Comparison of ENCODE assay signal across 12 mouse cellular contexts in genomic region chr8:87864236-87864635, GRCm38 (mm10).
A peak's percentile ranks its signal among the peaks of the same experiment; 100 is the strongest.
DNase-seq lines count a peak whose midpoint lies in the region; ATAC-seq and TF ChIP-seq lines count a peak whose summit lies in the region.
"Had no signal": no experiment of that assay in that cellular context is flagged by ENCODE, and none has a peak within 500 bp of the region (broad histone marks: within the 10 kb centered on the region; RNA-seq: fewer than 3 reads in every experiment).

No protein-coding gene starts in this region.

- ATAC-seq in hindbrain, embryonic 16.5 days = no peak
- ATAC-seq in liver, embryonic 14.5 days (ENCODE audit: insufficient read depth) = no peak
- no peak for ATAC-seq in frontal cortex, adult (ENCODE audit: low TSS enrichment)

- H3K27me3 ChIP-seq in hindbrain, embryonic 10.5 days (ENCODE audit: insufficient read depth, poor library complexity, severe bottlenecking) = no peaks in the 10 kb centered on the region
- no peaks in the 10 kb centered on the region for H3K27me3 ChIP-seq in hindbrain, embryonic 16.5 days (replicated peaks; ENCODE audit: control insufficient read depth, insufficient read depth, low read length)
- H3K27me3 ChIP-seq in liver, embryonic 14.5 days (ENCODE audit: control insufficient read depth, insufficient read depth, low read length) = no peaks in the 10 kb centered on the region

- no peak overlapping the region for H3K27ac ChIP-seq in hindbrain, embryonic 10.5 days
- no peak overlapping the region for H3K27ac ChIP-seq in hindbrain, embryonic 16.5 days (ENCODE audit: low read depth, low read length)
- no peak overlapping the region for H3K27ac ChIP-seq in liver, embryonic 14.5 days
- H3K27ac ChIP-seq: layer of hippocampus, adult 2 months had no signal

- peak; percentile 18 for DNase-seq in hindbrain, embryonic 10.5 days (ENCODE audit: low spot score)
- DNase-seq in retina, embryonic 14.5 days (ENCODE audit: low spot score) = peak; percentile 38
- DNase-seq in retina, postnatal 1 day = no peak
- peak; percentile 77 for DNase-seq in R1 (ENCODE audit: low read depth, low spot score)
- peak in 1 of 3 experiments; percentile 0 for DNase-seq in liver, embryonic 14.5 days (ENCODE audit: low read depth in 3 of 3, low spot score in 3 of 3)
- DNase-seq in cerebellum, adult 11 months = no peak
- DNase-seq: cerebellum, adult 9-10 months; heart, postnatal 36 days; kidney, adult 11 months had no signal

- no peak overlapping the region for H3K9ac ChIP-seq in hindbrain, embryonic 16.5 days (ENCODE audit: low read depth, low read length)
- no peak overlapping the region for H3K9ac ChIP-seq in liver, embryonic 14.5 days (replicated peaks)

- 67% methylated on average over 8 of the region's 8 CpGs for WGBS in hindbrain, embryonic 10.5 days
- WGBS in hindbrain, embryonic 16.5 days = 74% methylated on average over 8 of the region's 8 CpGs
- WGBS in liver, embryonic 14.5 days (ENCODE audit: insufficient replicate concordance) = 37% methylated on average over 8 of the region's 8 CpGs

- H3K9me3 ChIP-seq in hindbrain, embryonic 10.5 days = no peaks in the 10 kb centered on the region
- H3K9me3 ChIP-seq in hindbrain, embryonic 16.5 days (ENCODE audit: control insufficient read depth, low read length) = no peaks in the 10 kb centered on the region
- H3K9me3 ChIP-seq in liver, embryonic 14.5 days (ENCODE audit: control insufficient read depth, low read length) = no peaks in the 10 kb centered on the region

- no peak overlapping the region for H3K4me3 ChIP-seq in hindbrain, embryonic 10.5 days
- H3K4me3 ChIP-seq in hindbrain, embryonic 16.5 days (ENCODE audit: low read length) = no peak overlapping the region
- H3K4me3 ChIP-seq in liver, embryonic 14.5 days (ENCODE audit: insufficient read depth in 1 of 2, low read depth in 2 of 2, low read length in 2 of 2) = no peak overlapping the region
- H3K4me3 ChIP-seq: layer of hippocampus, adult 2 months had no signal

- TF ChIP-seq CTCF in liver, embryonic 14.5 days (IDR thresholded peaks at IDR 0.05; ENCODE audit: low read depth) = peak; percentile 24; the same call in 1 of the 2 replicates

- no peak for TF ChIP-seq EP300 in liver, embryonic 14.5 days (IDR thresholded peaks at IDR 0.05; ENCODE audit: low read depth)

- peaks cover 87% of the 10 kb centered on the region for H3K4me1 ChIP-seq in hindbrain, embryonic 10.5 days (replicated peaks)
- H3K4me1 ChIP-seq in hindbrain, embryonic 16.5 days (ENCODE audit: control insufficient read depth, insufficient read depth, low read depth, low read length) = peaks cover 17% of the 10 kb centered on the region
- no peaks in the 10 kb centered on the region for H3K4me1 ChIP-seq in liver, embryonic 14.5 days (replicated peaks; ENCODE audit: control insufficient read depth in 2 of 2, insufficient read depth in 2 of 2, low read length in 1 of 2)

- H3K4me2 ChIP-seq in hindbrain, embryonic 16.5 days (ENCODE audit: low read length) = no peak overlapping the region
- no peak overlapping the region for H3K4me2 ChIP-seq in liver, embryonic 14.5 days (ENCODE audit: low read depth)

- peaks cover 6% of the 10 kb centered on the region for H3K36me3 ChIP-seq in hindbrain, embryonic 10.5 days
- no peaks in the 10 kb centered on the region for H3K36me3 ChIP-seq in hindbrain, embryonic 16.5 days (ENCODE audit: control insufficient read depth, insufficient read depth, low read length)
- no peaks in the 10 kb centered on the region for H3K36me3 ChIP-seq in liver, embryonic 14.5 days (replicated peaks; ENCODE audit: control insufficient read depth, insufficient read depth, low read depth)

Comparison
In these comparisons a context has a peak if more than half of its experiments do, and no peak if none do; other contexts are left out.
1. DNase-seq: peak in hindbrain, embryonic 10.5 days (single experiment), retina, embryonic 14.5 days (single experiment) and R1 (single experiment); none in retina, postnatal 1 day (single experiment) and cerebellum, adult 11 months (single experiment).